Mouse (Mus musculus) forebrain, embryonic 13.5 days (tissue): Measurements from ENCODE around the gene Lrrc3c. TPM values are rescaled to one million over a fixed set of nuclear protein-coding genes. Genes with fewer than 3 reads are reported as not detected.

Experiments used
- ATAC-seq: fragments of 200-750 bp; cut with Nextera tagmentation; 2 replicates; pipeline ENCODE4 v1.8.0; 2017
- H3K27ac ChIP-seq: fragments of 300-500 bp; sonication (generic); 2 replicates; pipeline ENCODE4 v1.5.1; 2015; ENCODE audit warnings: inconsistent platforms, mild to moderate bottlenecking, moderate library complexity
- H3K27me3 ChIP-seq: fragments of 300-500 bp; sonication (generic); 2 replicates; pipeline ENCODE4 v1.6.1; 2015; ENCODE audit warnings: mild to moderate bottlenecking, inconsistent platforms
- H3K36me3 ChIP-seq: fragments of 300-500 bp; sonication (generic); 2 replicates; pipeline ENCODE4 v1.6.1; 2015; ENCODE audit warnings: mild to moderate bottlenecking, inconsistent platforms; ENCODE audit not compliant: poor library complexity, severe bottlenecking
- H3K4me1 ChIP-seq: fragments of 300-500 bp; sonication (generic); 2 replicates; pipeline ENCODE4 v1.6.1; 2015; ENCODE audit warnings: inconsistent platforms
- H3K4me2 ChIP-seq: fragments of 300-500 bp; sonication (generic); 2 replicates; pipeline ENCODE4 v1.6.1; 2015; ENCODE audit warnings: inconsistent platforms, mild to moderate bottlenecking, moderate library complexity
- H3K4me3 ChIP-seq: fragments of 300-500 bp; sonication (generic); 2 replicates; pipeline ENCODE4 v1.5.1; 2015; ENCODE audit warnings: mild to moderate bottlenecking, inconsistent platforms
- H3K9ac ChIP-seq: fragments of 300-500 bp; sonication (generic); 2 replicates; pipeline ENCODE4 v1.6.1; 2015; ENCODE audit warnings: mild to moderate bottlenecking, inconsistent platforms
- H3K9me3 ChIP-seq: fragments of 300-500 bp; sonication (generic); replicated peaks from 2 replicates; pipeline ENCODE4 v1.6.1; 2016; ENCODE audit warnings: inconsistent platforms
- WGBS: fragments of 180-500 bp; shearing (Covaris S2); methylation state at CpG from one replicate; pipeline ENCODE4 v1.1.7; 2015; 5-methylcytosine and 5-hydroxymethylcytosine counted together
- polyA plus RNA-seq: library from polyadenylated mRNA; unstranded; fragments of >200 nt; fragmentation: Nextera tagmentation; extraction: Ambion mirVana; gene quantifications from 2 replicates; pipeline ENCODE4 v1.2.1, GENCODE M21; 2015

The Lrrc3c gene
- polyA plus RNA-seq, 1 experiment from 2014 or later, result not detected

- WGBS, result 91% methylated on average over 5 of the region's 5 CpGs
- H3K27ac ChIP-seq, result no peak overlapping the region
- peaks cover 28% of the 10 kb centered on the region for H3K36me3 ChIP-seq
- no peak overlapping the region for H3K4me2 ChIP-seq
- no peak overlapping the region for H3K4me3 ChIP-seq
- no peaks in the 10 kb centered on the region for H3K4me1 ChIP-seq
- H3K27me3 ChIP-seq, result no peaks in the 10 kb centered on the region
- H3K9me3 ChIP-seq, result no peaks in the 10 kb centered on the region
- ATAC-seq, result no peak
- H3K9ac ChIP-seq, result no peak overlapping the region
These were observed 20.3 kb upstream of the Lrrc3c start for GRCm38 (mm10) chr11:98577776-98578175.

DNA sequence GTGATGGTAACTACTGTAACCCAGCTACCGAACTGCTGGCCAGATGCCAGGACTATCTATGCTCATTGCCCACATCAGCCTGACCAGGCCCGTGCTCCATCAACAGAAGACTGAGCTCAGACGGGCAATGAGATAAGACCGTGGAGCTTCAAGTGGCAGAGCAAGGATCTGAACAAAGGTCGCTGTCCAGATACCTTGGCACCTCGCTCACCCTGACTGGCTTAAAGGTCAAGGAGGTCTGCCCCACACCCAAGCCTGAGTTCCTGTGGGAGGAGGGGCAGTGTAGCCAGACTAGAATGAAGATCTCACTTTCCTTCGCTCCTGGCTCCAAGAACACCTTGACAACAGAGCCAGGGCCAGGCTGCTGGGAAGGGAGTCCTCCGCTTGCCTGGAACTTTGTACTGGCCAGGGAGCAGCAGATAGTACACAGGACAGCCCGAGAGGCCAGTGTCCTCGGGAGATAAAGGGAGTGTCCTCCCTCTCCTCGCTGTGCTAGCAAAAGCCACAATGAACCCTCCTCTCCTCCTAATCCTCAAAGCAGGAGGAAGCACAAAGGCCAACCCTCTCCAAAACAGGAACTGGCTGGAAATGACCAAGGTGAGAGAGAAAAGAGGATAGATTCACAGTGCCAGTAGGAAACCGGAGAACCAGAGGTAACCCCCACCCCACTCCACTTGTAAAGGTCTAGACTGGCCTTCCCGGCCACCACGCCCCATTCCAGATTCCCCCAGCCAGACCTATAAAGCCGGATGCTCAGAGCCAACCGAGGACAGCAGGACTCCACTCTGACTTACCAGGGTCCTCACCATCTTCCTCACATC lies 17.6 kb upstream of the Lrrc3c start:
- no peak for ATAC-seq
- WGBS, result 63% methylated on average over 16 of the region's 16 CpGs
- H3K36me3 ChIP-seq, result peaks cover 36% of the 10 kb centered on the region
- H3K27ac ChIP-seq, result no peak overlapping the region
- peaks cover 8% of the 10 kb centered on the region for H3K4me1 ChIP-seq
- H3K27me3 ChIP-seq, result no peaks in the 10 kb centered on the region
- no peak overlapping the region for H3K9ac ChIP-seq
- H3K4me2 ChIP-seq, result no peak overlapping the region
- H3K9me3 ChIP-seq, result no peaks in the 10 kb centered on the region
- H3K4me3 ChIP-seq, result no peak overlapping the region

DNA sequence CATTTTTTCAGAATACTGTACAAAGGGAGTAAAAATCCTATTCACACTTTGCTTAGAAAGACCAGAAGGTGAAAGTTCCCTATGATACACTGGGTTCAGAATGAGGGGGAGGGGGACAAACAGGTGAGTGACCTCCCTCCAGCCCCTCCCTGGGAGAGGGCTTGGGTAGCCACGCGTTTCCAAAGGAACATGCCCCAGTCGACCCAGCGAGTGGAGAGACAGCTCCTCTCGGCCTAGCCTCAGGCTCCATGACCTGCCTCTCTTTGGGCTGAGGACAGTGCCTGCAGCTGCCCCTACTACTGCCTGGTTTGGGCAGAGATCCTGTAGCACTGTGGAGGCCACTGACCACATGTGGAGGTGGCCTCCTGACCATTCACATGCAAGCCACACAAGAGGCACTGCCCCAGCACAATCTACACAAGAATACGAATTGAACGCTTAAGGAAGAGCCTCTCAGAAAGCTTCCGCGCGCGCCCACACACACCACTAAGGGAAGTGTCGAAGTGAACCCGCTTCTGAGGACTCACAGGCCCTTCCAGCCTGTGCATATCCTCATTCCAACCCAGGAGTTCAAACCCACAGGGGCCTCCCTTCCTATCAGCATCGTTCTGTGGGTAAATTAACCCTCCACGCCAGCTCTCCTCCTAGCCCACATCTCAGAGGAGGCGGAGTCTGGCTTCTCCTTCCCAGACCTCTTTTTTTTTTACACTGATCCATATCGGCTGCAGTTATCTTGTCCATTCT lies 16.6 kb upstream of the Lrrc3c start:
- Histone ChIP-seq H3K27me3 (no peaks in the 10 kb centered on the region), H3K27ac (no peak overlapping the region), H3K4me3 (no peak overlapping the region), H3K4me1 (peaks cover 18% of the 10 kb centered on the region), H3K36me3 (peaks cover 36% of the 10 kb centered on the region), H3K9me3 (no peaks in the 10 kb centered on the region), H3K9ac (no peak overlapping the region), H3K4me2 (no peak overlapping the region)
- ATAC-seq, result no peak
- WGBS, result 65% methylated on average over 17 of the region's 17 CpGs

DNA sequence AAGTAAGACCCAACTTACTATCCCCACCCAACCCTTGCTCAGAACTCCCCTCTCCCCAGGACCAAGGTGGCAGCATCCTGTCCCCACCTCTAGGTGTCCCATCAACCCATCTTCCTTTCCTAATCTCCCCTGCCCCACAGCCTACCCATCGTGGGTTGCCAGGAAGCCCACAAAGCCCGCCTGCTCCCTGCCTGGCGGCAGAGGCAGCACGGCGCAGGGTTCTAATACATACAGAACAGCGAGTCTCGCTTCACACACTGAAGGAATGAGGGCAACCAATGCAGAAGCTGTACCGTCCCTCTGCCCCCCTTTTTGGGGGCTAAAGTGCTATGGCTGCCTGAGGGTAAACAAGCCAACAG lies 16.1 kb upstream of the Lrrc3c start:
- H3K4me1 ChIP-seq, result peaks cover 19% of the 10 kb centered on the region
- no peaks in the 10 kb centered on the region for H3K9me3 ChIP-seq
- no peak overlapping the region for H3K9ac ChIP-seq
- no peak overlapping the region for H3K27ac ChIP-seq
- 84% methylated on average over 8 of the region's 8 CpGs for WGBS
- H3K4me2 ChIP-seq, result no peak overlapping the region
- H3K36me3 ChIP-seq, result peaks cover 36% of the 10 kb centered on the region
- H3K4me3 ChIP-seq, result no peak overlapping the region
- H3K27me3 ChIP-seq, result no peaks in the 10 kb centered on the region
- no peak for ATAC-seq

DNA sequence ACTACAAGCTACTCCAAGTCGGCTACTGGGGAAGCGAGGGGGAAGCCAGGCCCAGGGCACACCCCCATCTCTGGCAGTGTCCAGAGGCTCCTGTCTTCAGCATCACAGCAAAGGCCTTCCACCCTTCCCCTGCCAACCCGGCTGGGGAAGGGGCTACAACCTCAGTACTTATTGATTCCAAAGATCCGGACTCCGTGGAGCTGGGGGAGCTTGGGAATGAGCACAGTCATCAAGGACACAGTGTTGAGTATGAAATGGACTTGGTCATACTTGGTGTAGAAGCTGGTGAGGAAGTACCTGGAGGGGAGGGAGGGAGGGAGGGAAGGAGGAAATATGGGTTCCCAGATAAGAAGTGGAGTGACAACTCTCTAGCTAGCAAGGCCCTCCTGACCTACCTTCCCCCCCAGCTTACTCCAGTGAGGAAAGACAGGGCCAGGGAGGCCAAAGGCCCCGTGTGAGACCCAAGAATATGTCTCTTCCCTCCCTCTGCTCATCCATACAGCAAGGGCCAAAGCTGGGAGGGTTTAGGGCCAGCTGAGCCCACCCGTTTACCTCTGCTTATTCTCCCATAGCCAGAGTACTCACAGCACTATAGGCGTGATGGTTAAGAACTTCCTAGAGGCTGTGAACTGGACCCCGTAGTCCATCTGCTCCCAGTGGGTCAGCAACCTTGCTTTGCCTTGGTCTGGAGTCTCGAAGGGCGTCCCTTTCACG lies 15.4 kb upstream of the Lrrc3c start:
- no peaks in the 10 kb centered on the region for H3K27me3 ChIP-seq
- peaks cover 36% of the 10 kb centered on the region for H3K36me3 ChIP-seq
- peaks cover 23% of the 10 kb centered on the region for H3K4me1 ChIP-seq
- no peak overlapping the region for H3K4me3 ChIP-seq
- 94% methylated on average over 12 of the region's 12 CpGs for WGBS
- H3K4me2 ChIP-seq, result no peak overlapping the region
- no peak overlapping the region for H3K9ac ChIP-seq
- H3K27ac ChIP-seq, result no peak overlapping the region
- no peak for ATAC-seq
- no peaks in the 10 kb centered on the region for H3K9me3 ChIP-seq

DNA sequence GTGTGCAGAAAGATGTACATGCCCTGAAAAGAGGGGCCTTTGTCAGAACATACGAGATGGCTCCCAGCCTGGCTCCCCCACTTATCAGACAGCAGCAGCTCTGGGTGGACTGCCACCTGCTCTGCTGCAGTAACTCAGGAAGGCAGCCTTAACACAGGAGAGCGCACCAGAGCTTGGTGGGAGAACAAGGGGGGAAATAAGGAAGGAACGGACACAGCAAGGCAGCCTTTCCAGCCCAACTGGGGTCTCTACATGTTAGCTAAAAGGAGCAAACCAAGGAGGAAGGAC lies 14.9 kb upstream of the Lrrc3c start:
- H3K27ac ChIP-seq, result no peak overlapping the region
- no peak overlapping the region for H3K4me2 ChIP-seq
- H3K4me1 ChIP-seq, result peaks cover 28% of the 10 kb centered on the region
- no peak overlapping the region for H3K9ac ChIP-seq
- H3K4me3 ChIP-seq, result no peak overlapping the region
- no peaks in the 10 kb centered on the region for H3K9me3 ChIP-seq
- 92% methylated on average over 3 of the region's 3 CpGs for WGBS
- H3K27me3 ChIP-seq, result no peaks in the 10 kb centered on the region
- peaks cover 36% of the 10 kb centered on the region for H3K36me3 ChIP-seq
- ATAC-seq, result no peak

DNA sequence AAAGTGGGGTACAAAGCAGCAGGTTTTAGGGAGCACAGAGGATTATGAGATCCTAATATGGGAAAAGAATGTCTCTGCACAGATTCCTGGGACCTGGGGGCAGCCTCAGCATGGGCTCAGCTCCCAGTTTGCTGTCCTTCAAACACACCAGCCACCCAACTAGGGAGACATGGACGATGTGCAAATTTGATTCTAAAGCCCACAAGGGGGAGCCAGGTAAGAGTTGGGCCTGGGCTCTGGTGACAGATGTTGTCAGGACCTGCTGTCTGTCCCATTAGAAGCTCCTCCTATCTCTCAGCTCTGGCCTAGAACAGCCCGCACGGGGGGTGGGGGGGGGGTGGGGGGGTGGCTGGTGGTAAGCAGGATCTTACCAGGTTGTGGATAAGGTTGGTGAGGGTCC lies 14.5 kb upstream of the Lrrc3c start:
- no peak for ATAC-seq
- H3K36me3 ChIP-seq, result peaks cover 36% of the 10 kb centered on the region
- H3K4me2 ChIP-seq, result no peak overlapping the region
- no peak overlapping the region for H3K9ac ChIP-seq
- H3K9me3 ChIP-seq, result no peaks in the 10 kb centered on the region
- peaks cover 32% of the 10 kb centered on the region for H3K4me1 ChIP-seq
- H3K4me3 ChIP-seq, result no peak overlapping the region
- H3K27me3 ChIP-seq, result no peaks in the 10 kb centered on the region
- no peak overlapping the region for H3K27ac ChIP-seq
- 29% methylated on average over 3 of the region's 3 CpGs for WGBS

GRCm38 (mm10) chr11:98584146-98584545 lies 13.9 kb upstream of the Lrrc3c start:
- Histone ChIP-seq H3K36me3 (peaks cover 36% of the 10 kb centered on the region), H3K4me3 (no peak overlapping the region), H3K27ac (no peak overlapping the region), H3K9me3 (no peaks in the 10 kb centered on the region), H3K27me3 (peaks cover 2% of the 10 kb centered on the region; the same call in 1 of the 2 replicates), H3K9ac (no peak overlapping the region), H3K4me2 (no peak overlapping the region), H3K4me1 (peaks cover 34% of the 10 kb centered on the region)
- 76% methylated on average over 1 of the region's 1 CpGs for WGBS
- no peak for ATAC-seq

DNA sequence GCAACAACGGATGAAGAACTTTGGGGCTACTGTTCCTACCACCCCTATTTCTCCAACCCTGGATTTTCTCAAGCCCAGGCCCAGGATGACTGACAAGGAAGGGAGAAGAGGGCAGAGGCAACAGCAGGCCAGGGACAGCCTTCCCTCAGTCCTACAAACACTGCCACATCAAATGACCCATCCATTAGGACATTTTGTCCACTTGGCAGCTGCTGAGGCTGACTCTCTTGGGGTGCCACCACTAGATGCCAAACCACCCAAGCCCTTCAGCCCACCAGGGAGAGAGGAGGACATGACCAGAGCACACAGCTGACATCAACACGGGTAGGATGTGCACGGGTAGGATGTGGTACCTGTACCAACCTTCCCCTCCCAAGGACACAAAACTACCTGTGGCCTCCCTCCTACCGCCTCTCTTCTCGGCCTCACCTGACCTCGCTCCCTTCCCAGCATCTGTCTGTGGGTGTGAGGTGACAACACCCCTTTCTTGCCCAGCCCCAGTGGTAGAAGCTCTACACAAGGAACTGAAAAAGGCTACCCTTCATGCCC lies 13.4 kb upstream of the Lrrc3c start:
- 89% methylated on average over 6 of the region's 6 CpGs for WGBS
- Histone ChIP-seq H3K4me2 (0 out of 2 replicates have a peak overlapping the region, but pooled peaks have one; percentile 93), H3K27me3 (peaks cover 6% of the 10 kb centered on the region), H3K36me3 (peaks cover 36% of the 10 kb centered on the region), H3K27ac (no peak overlapping the region), H3K9me3 (no peaks in the 10 kb centered on the region), H3K4me1 (peaks cover 34% of the 10 kb centered on the region), H3K4me3 (no peak overlapping the region), H3K9ac (0 out of 2 replicates have a peak overlapping the region, but pooled peaks have one; percentile 31)
- no peak for ATAC-seq

- 2% methylated on average over 22 of the region's 22 CpGs for WGBS
- peaks cover 23% of the 10 kb centered on the region for H3K36me3 ChIP-seq
- H3K27ac ChIP-seq, result peak overlapping the region; percentile 75; the same call in 1 of the 2 replicates
These were observed 11.8 kb upstream of the Lrrc3c start for GRCm38 (mm10) chr11:98586087-98586891.

GRCm38 (mm10) chr11:98586892-98587563 lies 11.1 kb upstream of the Lrrc3c start, which contains the start of gene Ormdl3:
TSS of gene Ormdl3 (minus strand) at chr11:98587368.
- peak; percentile 98 for ATAC-seq
- WGBS, result under 1% methylated on average over 49 of the region's 49 CpGs
- peak within 1 kb of the TSS; percentile 75 for H3K27ac ChIP-seq
- H3K4me3 ChIP-seq, result peak within 1 kb of the TSS; percentile 88
- H3K36me3 ChIP-seq, result peaks cover 16% of the 10 kb centered on the region
- H3K4me1 ChIP-seq, result peaks cover 34% of the 10 kb centered on the region
- peak within 1 kb of the TSS; percentile 86 for H3K9ac ChIP-seq
- H3K27me3 ChIP-seq, result peaks cover 14% of the 10 kb centered on the region
- H3K9me3 ChIP-seq, result no peaks in the 10 kb centered on the region
- peak within 1 kb of the TSS; percentile 93 for H3K4me2 ChIP-seq

More at GRCm38 (mm10) chr11:98586087-98586891, 11.8 kb upstream of the Lrrc3c start:
- H3K4me3 ChIP-seq, result peak overlapping the region; percentile 88
- H3K9me3 ChIP-seq, result no peaks in the 10 kb centered on the region
- peaks cover 8% of the 10 kb centered on the region for H3K27me3 ChIP-seq
- peaks cover 34% of the 10 kb centered on the region for H3K4me1 ChIP-seq
- peak; percentile 29; the same call in 1 of the 2 replicates for ATAC-seq
- H3K4me2 ChIP-seq, result peak overlapping the region; percentile 93
- peak overlapping the region; percentile 86 for H3K9ac ChIP-seq
